In genomic region chr17:65405309-65405708, GRCm38 (mm10) we compare ENCODE assay signal across 16 mouse cellular contexts.
DNase-seq lines count a peak whose midpoint lies in the region; ATAC-seq and TF ChIP-seq lines count a peak whose summit lies in the region.
"Had no signal": no experiment of that assay in that cellular context is flagged by ENCODE, and none has a peak within 500 bp of the region (broad histone marks: within the 10 kb centered on the region; RNA-seq: fewer than 3 reads in every experiment).

No protein-coding gene starts in this region.

- H3K9ac ChIP-seq in hindbrain, embryonic 16.5 days (ENCODE audit: low read depth, low read length) = peak overlapping the region; percentile 3; the same call in 1 of the 2 replicates
- no peak overlapping the region for H3K9ac ChIP-seq in midbrain, embryonic 15.5 days
- H3K9ac ChIP-seq: kidney, embryonic 15.5 days; lung, embryonic 14.5 days had no signal

- no peak for ATAC-seq in hindbrain, embryonic 16.5 days
- peak; percentile 62; the same call in 1 of the 2 replicates for ATAC-seq in midbrain, embryonic 15.5 days (replicated peaks)
- ATAC-seq in erythroblast, adult 5-6 weeks (replicated peaks; ENCODE audit: low FRiP score, poor library complexity, severe bottlenecking) = no peak

- H3K9me3 ChIP-seq in hindbrain, embryonic 16.5 days (ENCODE audit: control insufficient read depth, low read length) = no peaks in the 10 kb centered on the region
- H3K9me3 ChIP-seq in midbrain, embryonic 15.5 days = no peaks in the 10 kb centered on the region
- H3K9me3 ChIP-seq: kidney, embryonic 15.5 days had no signal

- TF ChIP-seq CTCF in brain, embryonic 14.5 days (IDR thresholded peaks at IDR 0.05; ENCODE audit: borderline replicate concordance, extremely low read depth, insufficient read depth, insufficient read length) = no peak

- peak; percentile 47 for DNase-seq in brain, embryonic 14.5 days (ENCODE audit: low read depth)
- DNase-seq in embryo, embryonic 11 days = peak; percentile 31
- no peak for DNase-seq in gastrocnemius, postnatal 14 days
- DNase-seq in adrenal gland, postnatal 36 days = no peak
- DNase-seq in lung, postnatal 36 days = no peak
- DNase-seq: adrenal gland, postnatal 14 days; cerebellum, adult 9-10 months; gastrocnemius, postnatal 10 days; layer of hippocampus, postnatal 36 days; lung, embryonic 14.5 days; spleen, adult 18-20 months had no signal

- 15% methylated on average over 9 of the region's 9 CpGs for WGBS in hindbrain, embryonic 16.5 days
- WGBS in midbrain, embryonic 15.5 days = 18% methylated on average over 9 of the region's 9 CpGs

- H3K4me1 ChIP-seq in hindbrain, embryonic 16.5 days (ENCODE audit: control insufficient read depth, insufficient read depth, low read depth, low read length) = no peaks in the 10 kb centered on the region
- 0 out of 2 replicates have a peak, but pooled peaks cover 4% of the 10 kb centered on the region for H3K4me1 ChIP-seq in midbrain, embryonic 15.5 days
- H3K4me1 ChIP-seq: kidney, embryonic 15.5 days had no signal

- H3K36me3 ChIP-seq in hindbrain, embryonic 16.5 days (ENCODE audit: control insufficient read depth, insufficient read depth, low read length) = no peaks in the 10 kb centered on the region
- H3K36me3 ChIP-seq in midbrain, embryonic 15.5 days (replicated peaks) = no peaks in the 10 kb centered on the region
- H3K36me3 ChIP-seq: kidney, embryonic 15.5 days had no signal

- H3K4me3 ChIP-seq in hindbrain, embryonic 16.5 days (ENCODE audit: low read length) = no peak overlapping the region; the same call in 1 of the 2 replicates
- no peak overlapping the region for H3K4me3 ChIP-seq in midbrain, embryonic 15.5 days
- H3K4me3 ChIP-seq: kidney, embryonic 15.5 days had no signal

- no peak overlapping the region for H3K27ac ChIP-seq in hindbrain, embryonic 16.5 days (ENCODE audit: low read depth, low read length)
- no peak overlapping the region for H3K27ac ChIP-seq in midbrain, embryonic 15.5 days
- H3K27ac ChIP-seq: kidney, embryonic 15.5 days; macrophage had no signal

- intact Hi-C loops in gastrocnemius, postnatal 14 days (cut with DNase I; ENCODE audit: low total_unique reads) = no loop called here

- peak overlapping the region; percentile 27 for H3K4me2 ChIP-seq in hindbrain, embryonic 16.5 days (ENCODE audit: low read length)
- H3K4me2 ChIP-seq in midbrain, embryonic 15.5 days = peak overlapping the region; percentile 24
- H3K4me2 ChIP-seq: kidney, embryonic 15.5 days; lung, embryonic 14.5 days had no signal

- no peaks in the 10 kb centered on the region for H3K27me3 ChIP-seq in hindbrain, embryonic 16.5 days (replicated peaks; ENCODE audit: control insufficient read depth, insufficient read depth, low read length)
- no peaks in the 10 kb centered on the region for H3K27me3 ChIP-seq in midbrain, embryonic 15.5 days (replicated peaks)
- H3K27me3 ChIP-seq: kidney, embryonic 15.5 days had no signal

- no peak for TF ChIP-seq POLR2A in brain, embryonic 14.5 days (IDR thresholded peaks at IDR 0.05; ENCODE audit: borderline replicate concordance, extremely low read depth, insufficient read depth, insufficient read length, poor library complexity, severe bottlenecking)

Comparison
In these comparisons a context has a peak if more than half of its experiments do, and no peak if none do; other contexts are left out.
1. DNase-seq: peak in brain, embryonic 14.5 days (single experiment) and embryo, embryonic 11 days (single experiment); none in gastrocnemius, postnatal 14 days (single experiment), adrenal gland, postnatal 36 days (0 of 2) and lung, postnatal 36 days (single experiment).